Mouse (Mus musculus) kidney, postnatal 14 days (tissue): ENCODE measurements around the gene Mapk8ip1.

Experiments used
- DNase-seq: peaks from one replicate; pipeline ENCODE4 v3.0.0; 2022; ENCODE audit warnings: mixed read lengths

Gene Mapk8ip1

GRCm38 (mm10) chr2:92401091-92401561 lies at the start of gene Mapk8ip1:
Gene Mapk8ip1, minus strand, starts transcription at chr2:92401263.
- peak; percentile 48 for DNase-seq

DNA sequence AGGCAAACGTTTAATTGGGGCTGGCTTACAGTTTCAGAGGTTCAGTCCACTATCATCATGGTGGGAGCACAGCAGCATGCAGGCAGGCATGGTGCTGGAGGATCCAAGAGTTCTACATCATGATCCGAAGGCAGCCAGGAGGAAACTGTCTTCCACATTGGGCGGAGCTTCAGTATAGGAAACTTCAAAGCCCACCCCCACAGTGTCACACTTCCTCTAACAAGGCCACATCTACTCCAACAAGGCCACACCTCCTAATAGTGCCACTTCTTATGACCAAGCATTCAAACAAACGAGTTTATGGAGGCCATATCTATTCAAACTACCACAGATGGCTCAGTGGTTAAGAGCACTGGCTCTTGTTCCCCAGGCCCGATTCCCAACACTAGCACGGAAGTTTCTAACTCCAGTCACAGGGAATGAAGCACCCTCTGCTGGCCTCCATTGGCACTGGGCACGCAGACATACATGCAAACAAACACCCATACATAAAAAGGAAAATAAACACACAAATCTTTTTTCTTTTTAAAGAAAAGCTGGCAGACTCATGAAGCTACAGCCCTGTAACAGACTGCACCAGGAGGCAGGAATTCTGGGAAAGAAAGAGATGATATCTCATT lies 46.2 kb upstream of the Mapk8ip1 start:
- DNase-seq = no peak

DNA sequence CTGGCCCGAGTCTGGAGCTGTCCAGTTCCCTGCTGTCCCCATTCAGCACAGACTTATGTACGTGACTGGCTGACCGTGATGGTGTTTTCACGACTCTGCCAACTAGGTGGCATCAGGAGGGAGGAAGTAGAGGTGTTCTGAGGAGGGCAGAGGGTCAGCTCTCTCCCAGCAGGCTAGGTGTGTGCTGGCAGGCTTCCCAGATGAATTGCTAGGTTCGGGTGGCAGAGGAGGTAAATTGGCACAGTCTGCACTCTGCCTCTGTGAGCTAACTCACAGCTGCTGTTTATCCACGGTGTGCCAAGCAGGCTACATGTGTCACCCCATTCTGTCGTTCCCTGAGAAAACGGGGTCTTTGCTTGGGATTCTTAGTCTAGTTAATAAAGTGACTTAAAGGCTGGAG lies 45.6 kb upstream of the Mapk8ip1 start:
- DNase-seq = peak; percentile 77

- DNase-seq = no peak
Observed at GRCm38 (mm10) chr2:92445890-92446289, 44.8 kb upstream of the Mapk8ip1 start.

DNA sequence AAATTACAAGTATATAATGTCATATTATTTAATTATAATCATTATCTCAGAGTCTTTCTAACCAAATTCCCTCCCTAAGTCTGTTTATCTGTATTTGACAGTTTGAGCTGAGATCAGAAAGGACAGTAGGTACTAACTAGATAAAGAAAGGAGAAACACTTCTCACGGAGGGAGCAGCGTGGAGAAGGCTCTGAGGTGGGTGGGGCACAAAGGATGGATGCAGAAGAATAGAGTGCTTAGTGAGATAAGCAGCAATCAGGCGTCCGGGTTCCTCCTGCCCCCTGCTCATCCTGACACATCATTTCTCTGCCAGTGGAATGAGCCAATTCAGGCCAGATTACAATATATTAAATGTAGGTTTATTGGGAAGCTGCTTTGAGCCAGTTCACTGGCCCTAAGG lies 43.3 kb upstream of the Mapk8ip1 start:
- no peak for DNase-seq

- DNase-seq = no peak
Observed at GRCm38 (mm10) chr2:92443313-92443712, 42.2 kb upstream of the Mapk8ip1 start.

GRCm38 (mm10) chr2:92442419-92443001 lies 41.4 kb upstream of the Mapk8ip1 start:
- no peak for DNase-seq

DNA sequence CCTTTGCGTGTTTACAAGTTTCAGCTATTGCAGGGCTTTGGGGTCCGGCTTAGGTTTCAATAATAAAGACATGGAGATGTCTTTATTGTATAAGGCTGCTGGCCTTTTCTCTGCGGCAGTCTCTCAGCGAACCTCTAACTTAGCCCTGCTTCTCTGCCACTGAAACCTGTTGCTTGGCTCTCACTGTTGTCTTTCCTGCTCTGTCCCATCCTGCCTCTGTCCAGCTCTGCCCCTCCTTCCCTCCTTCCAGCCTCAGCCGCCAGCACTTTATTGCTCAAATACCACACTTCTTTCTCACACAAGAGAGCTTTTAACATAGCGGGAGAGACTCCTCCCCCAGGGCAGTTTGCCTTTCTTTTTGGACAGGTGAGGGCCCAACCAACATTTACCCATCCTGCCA lies 39.4 kb upstream of the Mapk8ip1 start:
- no peak for DNase-seq

GRCm38 (mm10) chr2:92438567-92438966 lies 37.5 kb upstream of the Mapk8ip1 start:
- no peak for DNase-seq

- peak; percentile 87 for DNase-seq
Observed at GRCm38 (mm10) chr2:92437875-92438274, 36.8 kb upstream of the Mapk8ip1 start.

- DNase-seq = no peak
Observed at GRCm38 (mm10) chr2:92437366-92437765, 36.3 kb upstream of the Mapk8ip1 start.

DNA sequence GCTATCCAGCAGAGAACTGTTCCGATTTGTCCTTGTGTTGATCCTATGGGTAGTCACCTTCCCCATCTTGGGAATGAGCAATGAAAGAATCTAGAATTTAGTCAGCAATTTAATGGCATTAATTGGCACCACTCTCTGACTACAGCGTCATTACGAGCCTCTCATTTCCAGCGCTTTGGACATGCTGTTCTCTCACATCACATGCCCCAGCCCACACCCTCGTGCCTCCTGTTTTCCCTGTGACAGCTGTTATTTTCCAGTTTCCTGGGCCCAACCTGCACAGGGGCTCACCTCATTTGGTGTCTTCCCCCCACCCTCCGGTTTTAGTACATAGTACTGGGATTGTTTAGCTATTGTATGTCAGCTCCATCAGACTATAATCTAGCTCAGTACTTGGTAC lies 34.0 kb upstream of the Mapk8ip1 start:
- no peak for DNase-seq

DNA sequence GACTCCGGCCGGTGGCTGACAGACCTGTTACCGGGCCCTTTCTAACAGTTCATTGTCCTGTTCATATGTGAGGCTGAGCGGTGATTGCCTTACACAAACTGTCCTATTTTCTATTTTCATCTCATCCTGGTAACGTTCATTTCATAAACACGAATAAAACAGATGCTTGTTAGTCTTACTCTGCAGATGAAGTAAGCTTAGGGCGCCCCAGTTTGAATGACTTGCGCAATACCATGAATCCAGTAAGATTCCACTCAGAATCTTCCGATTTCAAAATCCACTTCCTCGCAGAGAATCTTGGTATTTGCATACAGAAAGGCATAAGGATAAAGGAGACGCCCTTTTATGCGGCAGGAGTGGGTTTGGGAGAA lies 33.3 kb upstream of the Mapk8ip1 start:
- DNase-seq = no peak

DNA sequence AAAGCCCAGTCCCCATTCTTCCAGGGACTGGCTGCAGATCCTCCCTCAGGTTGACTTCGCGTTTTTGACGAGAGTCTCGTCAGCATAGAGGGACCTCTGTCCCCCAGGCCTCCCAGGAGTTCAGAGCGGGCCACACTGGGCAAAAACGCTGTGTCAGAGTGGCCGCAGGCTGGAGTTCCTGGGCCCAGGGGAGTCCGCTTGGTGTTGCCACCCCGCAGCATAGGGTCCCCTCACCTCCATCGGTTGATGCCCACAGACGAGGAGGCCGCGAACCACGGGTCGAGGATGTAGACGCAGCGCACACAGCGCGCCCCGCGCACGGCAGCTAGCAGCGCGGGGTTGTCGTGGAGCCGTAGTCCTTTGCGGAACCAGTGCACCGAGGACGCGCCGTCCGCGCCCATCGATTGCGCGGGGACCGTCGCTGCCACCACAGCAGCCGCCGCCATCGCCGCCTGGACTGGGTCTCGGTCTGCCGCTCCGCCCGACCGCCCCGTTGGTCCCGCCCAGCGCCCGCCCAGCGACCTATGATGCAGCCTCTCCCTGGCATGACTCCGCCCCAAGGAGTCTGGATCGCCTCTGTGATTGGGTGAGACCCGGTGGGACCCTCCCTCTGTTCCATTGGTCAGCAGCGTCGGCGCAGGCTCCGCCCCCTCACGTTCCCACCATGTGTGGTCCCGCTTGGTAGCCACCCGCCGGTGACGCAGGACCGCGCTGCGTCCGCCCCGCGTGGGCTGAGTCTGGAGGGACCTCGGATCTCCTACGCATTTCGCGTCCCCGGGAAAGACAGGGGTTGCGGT lies 32.7 kb upstream of the Mapk8ip1 start, which contains the start of gene Cry2:
TSS of gene Cry2 (minus strand) at position 466 of the 797 bp plus-strand sequence.
- DNase-seq = peak; percentile 99

DNA sequence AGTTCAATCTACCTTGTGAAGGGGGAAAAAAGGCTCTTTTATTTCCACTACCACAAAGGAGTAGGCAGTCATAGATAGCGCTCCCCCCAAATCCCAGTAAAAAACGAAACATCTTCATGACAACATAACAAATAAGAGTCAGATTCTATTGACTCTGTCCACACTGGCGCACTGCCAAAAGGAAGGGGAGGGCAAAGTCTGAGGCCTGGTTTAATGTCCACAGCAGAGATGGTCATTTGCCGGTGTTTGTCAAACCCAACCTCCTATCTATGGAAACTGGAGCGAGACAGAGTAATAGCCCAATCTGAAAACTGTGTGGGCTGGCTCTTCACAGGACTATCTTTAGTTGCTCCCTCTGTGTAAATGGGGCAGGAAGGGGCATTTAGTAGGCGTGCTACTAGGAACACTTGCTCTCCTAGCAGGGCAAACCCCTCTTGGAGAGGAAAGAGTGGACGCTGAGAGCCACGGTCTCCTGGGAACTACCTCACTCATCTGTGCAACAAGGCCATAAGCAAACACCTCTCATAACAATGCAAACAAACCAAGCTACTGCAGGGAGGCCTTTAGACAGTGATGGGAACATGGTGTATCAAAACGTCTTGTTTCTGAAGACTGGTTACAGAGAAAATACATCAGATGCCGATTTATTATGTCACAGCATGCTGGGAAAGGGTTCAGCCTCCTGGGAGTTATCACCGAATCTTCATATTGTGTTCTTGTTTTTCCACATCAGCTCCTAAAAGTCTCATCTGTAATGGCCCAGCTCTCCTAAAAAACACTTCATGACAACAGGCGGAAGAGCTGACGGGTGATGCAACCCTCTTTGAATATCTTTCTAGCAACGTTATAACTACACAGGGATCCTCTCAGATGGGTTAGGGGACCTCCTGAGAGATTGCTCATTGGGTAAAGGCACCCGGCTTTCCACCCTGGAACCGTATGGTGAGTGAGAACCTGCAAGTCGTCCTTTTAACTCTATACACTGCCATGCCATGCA lies 31.5 kb upstream of the Mapk8ip1 start:
- peak; percentile 87 for DNase-seq

GRCm38 (mm10) chr2:92431611-92432179 lies 30.6 kb upstream of the Mapk8ip1 start:
- no peak for DNase-seq

DNA sequence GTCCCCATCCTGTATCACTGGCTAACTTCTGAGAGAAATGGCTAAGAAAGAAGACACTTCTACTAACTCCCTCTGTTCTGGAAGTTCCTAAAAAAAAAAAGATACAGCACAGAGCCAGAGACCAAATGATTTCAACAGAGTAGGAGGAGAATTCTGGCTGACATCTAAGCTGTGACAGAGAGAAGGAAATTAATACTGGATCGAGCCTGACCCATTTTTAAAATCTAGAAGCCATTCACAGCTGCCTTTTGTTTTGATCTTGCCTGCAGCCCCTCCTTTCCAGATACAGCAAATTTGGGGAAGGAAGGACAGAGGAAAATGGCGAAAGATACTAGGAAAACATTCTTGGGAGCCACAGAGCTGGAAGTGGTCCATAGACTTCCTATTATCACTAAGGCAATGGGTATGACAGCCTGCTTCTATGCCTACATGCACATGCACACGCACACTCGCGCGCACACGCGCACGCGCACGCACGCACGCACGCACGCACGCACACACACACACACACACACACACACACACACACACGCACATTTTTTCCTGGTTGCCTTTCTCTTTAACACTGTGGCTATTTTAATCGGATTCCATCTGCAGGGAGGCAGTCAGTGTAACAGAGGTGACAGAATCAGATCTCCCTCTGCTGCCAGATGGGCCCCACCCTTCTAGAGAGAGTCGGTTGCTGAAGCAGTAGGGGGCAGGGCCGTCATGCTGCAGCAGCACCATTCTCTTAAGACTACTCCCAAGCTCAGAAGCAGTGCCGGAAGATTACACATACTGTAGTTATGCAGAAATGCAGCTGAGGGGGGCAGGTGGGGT lies 29.9 kb upstream of the Mapk8ip1 start:
- peak; percentile 60 for DNase-seq

- no peak for DNase-seq
Observed at GRCm38 (mm10) chr2:92430089-92430488, 29.0 kb upstream of the Mapk8ip1 start.

DNA sequence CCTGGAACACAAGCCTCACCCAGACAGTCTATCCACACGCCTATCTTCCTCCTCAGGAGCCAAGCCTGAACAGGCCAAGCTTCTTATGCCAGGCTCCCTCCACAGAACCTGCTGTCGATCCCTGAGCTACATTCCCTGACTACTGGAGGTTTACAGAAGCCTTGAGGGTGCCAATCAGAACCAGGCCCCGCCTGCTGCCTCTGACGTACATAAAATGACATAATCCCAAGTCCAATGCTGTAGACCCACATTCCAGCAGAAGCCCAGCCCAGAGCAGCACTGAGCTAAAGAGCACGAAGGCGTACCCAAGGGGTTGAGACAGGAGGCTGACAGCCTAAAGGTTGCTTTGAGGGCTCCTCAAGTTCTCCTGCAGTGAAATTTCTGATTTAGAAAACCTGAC lies 26.8 kb upstream of the Mapk8ip1 start:
- DNase-seq = peak; percentile 89

DNA sequence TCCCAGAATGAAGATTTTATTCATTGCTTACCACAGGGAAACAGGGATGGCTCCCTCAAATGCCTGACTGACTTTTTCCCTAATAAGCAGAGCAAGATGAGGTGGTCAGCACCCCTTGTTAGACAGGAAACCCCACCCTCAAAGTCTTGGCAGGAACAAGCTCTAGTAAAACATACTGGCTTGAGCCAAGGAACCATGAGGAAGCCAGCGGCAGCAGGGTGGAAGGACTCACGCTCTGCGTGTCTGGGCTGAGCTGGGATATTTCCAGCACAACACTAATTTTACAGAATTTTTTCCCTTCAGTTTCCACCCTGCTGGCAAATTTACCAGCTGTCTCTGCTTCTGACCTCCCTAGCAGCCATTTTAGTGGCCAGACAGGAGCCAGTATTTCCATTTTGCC lies 25.4 kb upstream of the Mapk8ip1 start:
- peak; percentile 50 for DNase-seq

DNA sequence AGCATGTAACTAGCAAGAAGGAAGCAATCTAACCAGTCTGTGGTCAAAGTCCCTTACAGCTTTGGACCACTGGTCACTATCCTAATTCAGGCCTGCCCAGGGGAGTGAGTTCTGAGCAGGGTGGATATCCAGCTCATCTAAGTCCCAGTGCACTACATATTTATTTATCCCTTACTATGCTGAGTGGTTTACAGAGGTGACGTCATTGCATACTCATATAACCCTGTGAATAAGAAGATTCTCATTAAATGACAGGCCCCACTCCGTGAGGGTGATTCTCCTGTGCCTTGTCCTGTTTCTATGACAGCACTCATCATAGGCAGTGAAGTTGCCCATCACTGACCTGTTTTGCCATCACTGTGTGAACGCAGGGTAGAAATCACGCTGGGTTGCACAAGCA lies 24.3 kb upstream of the Mapk8ip1 start:
- DNase-seq = no peak
